Mouse (Mus musculus) ES-E14 (cell line): Measurements from ENCODE around the gene Rad51b. TPM values are rescaled to one million over a fixed set of nuclear protein-coding genes. Genes with fewer than 3 reads are reported as not detected.

Experiments used
- DNase-seq: peaks from one replicate; pipeline ENCODE4 v3.0.0-alpha.2; 2013; ENCODE audit warnings: low read depth, low spot score
- H3K27ac ChIP-seq: 2 replicates; pipeline ENCODE4 v1.5.1; 2012; ENCODE audit warnings: low read depth, mild to moderate bottlenecking, low read length, moderate library complexity, mixed read lengths; ENCODE audit not compliant: poor library complexity, insufficient read depth, severe bottlenecking
- H3K36me3 ChIP-seq: 2 replicates; pipeline ENCODE4 v1.6.1; 2012; ENCODE audit warnings: mild to moderate bottlenecking, low read length, moderate library complexity, mixed read lengths; ENCODE audit not compliant: control insufficient read depth, poor library complexity, insufficient read depth, severe bottlenecking
- H3K4me1 ChIP-seq, 2 experiments: fragments of 150-350 bp in 1 of 2; sonication (generic) in 1 of 2; 2 replicates each; pipeline ENCODE4 v1.6.1; 2012; ENCODE audit warnings: low read length in 2 of 2, mild to moderate bottlenecking in 1 of 2, mixed read lengths in 1 of 2; ENCODE audit not compliant: control insufficient read depth in 2 of 2, insufficient read depth in 2 of 2, poor library complexity in 1 of 2
- H3K4me3 ChIP-seq, 2 experiments: fragments of 150-350 bp in 1 of 2; sonication (generic) in 1 of 2; 2 replicates each; pipeline ENCODE4 v1.5.1; 2012; ENCODE audit warnings: low read length in 2 of 2, low read depth in 1 of 2, mild to moderate bottlenecking in 1 of 2, mixed read lengths in 1 of 2; ENCODE audit not compliant: insufficient read depth in 1 of 2, poor library complexity in 1 of 2, severe bottlenecking in 1 of 2
- H3K9ac ChIP-seq: 2 replicates; pipeline ENCODE4 v1.6.1; 2012; ENCODE audit warnings: low read depth, mild to moderate bottlenecking, low read length, mixed read lengths; ENCODE audit not compliant: poor library complexity, insufficient read depth, severe bottlenecking
- H3K9me3 ChIP-seq: fragments of 150-350 bp; sonication (generic); 2 replicates; pipeline ENCODE4 v1.6.1; 2012; ENCODE audit warnings: low read depth, mild to moderate bottlenecking, low read length; ENCODE audit not compliant: control insufficient read depth, insufficient read depth
- CHD2 ChIP-seq: IDR thresholded peaks from 2 replicates; pipeline ENCODE4 v1.6.1; 2014; ENCODE audit warnings: mild to moderate bottlenecking, low read depth, low read length, inconsistent platforms
- HCFC1 ChIP-seq: IDR thresholded peaks from 2 replicates; pipeline ENCODE4 v1.6.1; 2012; ENCODE audit warnings: low read length, inconsistent platforms, borderline replicate concordance; ENCODE audit not compliant: insufficient read depth
- MAFK ChIP-seq: IDR thresholded peaks from 2 replicates; pipeline ENCODE4 v1.6.1; 2014; ENCODE audit warnings: mild to moderate bottlenecking, low read depth, low read length, inconsistent platforms; ENCODE audit not compliant: insufficient read depth
- ZC3H11A ChIP-seq: IDR thresholded peaks from 2 replicates; pipeline ENCODE4 v1.6.1; 2012; ENCODE audit warnings: low read depth, mild to moderate bottlenecking, inconsistent platforms, low read length, borderline replicate concordance
- ZNF384 ChIP-seq: IDR thresholded peaks from 2 replicates; pipeline ENCODE4 v1.6.1; 2012; ENCODE audit warnings: low read depth, low read length, inconsistent platforms
- in situ Hi-C, 2 experiments: fragments of 600-800 bp; cut with MboI; formaldehyde crosslinking; loops; one replicate each; pipeline ENCODE4 v1.15.1; 2025; ENCODE audit warnings: low sequenced_read_pairs in 2 of 2, inconsistent platforms in 1 of 2; ENCODE audit not compliant: unreplicated experiment in 2 of 2
- total RNA-seq: library from RNA; depleted of rRNA; stranded (reverse); fragments of 300-350 nt; gene quantifications from 2 replicates; pipeline ENCODE4 v1.2.3, GENCODE M21; 2012

Rad51b gene
- total RNA-seq, 1 experiment = 6.7 TPM

- Histone ChIP-seq H3K9ac (no peak overlapping the region), H3K9me3 (no peaks in the 10 kb centered on the region), H3K36me3 (no peaks in the 10 kb centered on the region), H3K27ac (peak overlapping the region; percentile 55; the same call in 1 of the 2 replicates), H3K4me1 (peaks cover 3 to 16% of the 10 kb centered on the region in 2 experiments; a peak in 3 of 4 replicates), H3K4me3 (peak overlapping the region; percentile 10 to 26; a peak in 3 of 4 replicates)
- no peak for TF ChIP-seq MAFK
- TF ChIP-seq ZC3H11A = no peak
- TF ChIP-seq HCFC1 = no peak
- TF ChIP-seq CHD2 = no peak
- TF ChIP-seq ZNF384 = no peak
- in situ Hi-C loops = no loop called here
- DNase-seq = peak; percentile 19
Observed at GRCm38 (mm10) chr12:79807410-79807847, 510.3 kb downstream of the Rad51b start.

DNA sequence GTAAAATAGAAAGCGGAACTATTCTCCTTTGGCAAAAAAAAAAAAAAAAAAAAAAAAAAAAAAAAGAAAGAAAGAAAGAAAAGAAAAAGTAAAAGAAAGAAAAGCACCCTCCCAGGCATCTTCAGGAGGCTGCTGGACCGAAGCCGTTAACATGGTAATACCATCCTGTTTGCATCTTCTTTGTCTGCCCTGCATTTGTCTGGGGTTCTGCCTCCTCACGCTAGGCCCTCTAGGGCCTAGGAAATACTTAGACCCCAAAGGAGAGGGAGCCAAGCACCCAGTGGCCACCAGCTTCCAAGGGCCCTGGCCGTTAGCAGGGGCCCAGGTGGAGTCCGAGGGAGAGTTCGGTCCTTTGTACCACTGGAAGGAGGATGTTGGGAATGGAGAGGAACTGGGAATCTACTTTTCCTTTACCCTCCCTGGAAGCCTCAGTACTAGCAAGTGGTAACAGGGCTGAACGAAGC lies 510.9 kb downstream of the Rad51b start:
- Histone ChIP-seq H3K36me3 (no peaks in the 10 kb centered on the region), H3K27ac (peak overlapping the region; percentile 79), H3K9ac (0 out of 2 replicates have a peak overlapping the region, but pooled peaks have one; percentile 31), H3K4me3 (peak overlapping the region; percentile 8 to 26; a peak in 2 of 4 replicates), H3K4me1 (peaks cover 3 to 16% of the 10 kb centered on the region in 2 experiments; a peak in 3 of 4 replicates), H3K9me3 (no peaks in the 10 kb centered on the region)
- TF ChIP-seq HCFC1 (no peak), MAFK (no peak), ZNF384 (peak; percentile 67; the same call in 1 of the 2 replicates), ZC3H11A (no peak), CHD2 (no peak)
- peak; percentile 21 for DNase-seq
- in situ Hi-C loops = no loop called here

- peaks cover 3 to 16% of the 10 kb centered on the region in 2 experiments; a peak in 3 of 4 replicates for H3K4me1 ChIP-seq
- H3K4me3 ChIP-seq = peak overlapping the region in 1 of 2 experiments; percentile 8; a peak in 1 of 4 replicates
- in situ Hi-C loops = no loop called here
- H3K9me3 ChIP-seq = no peaks in the 10 kb centered on the region
- 0 out of 2 replicates have a peak overlapping the region, but pooled peaks have one; percentile 31 for H3K9ac ChIP-seq
- peak overlapping the region; percentile 79 for H3K27ac ChIP-seq
- TF ChIP-seq MAFK (no peak), ZNF384 (peak; percentile 30; the same call in 1 of the 2 replicates)
- DNase-seq = peak; percentile 17
- no peaks in the 10 kb centered on the region for H3K36me3 ChIP-seq
Observed at GRCm38 (mm10) chr12:79808426-79809398, 511.6 kb downstream of the Rad51b start.

- TF ChIP-seq ZC3H11A (no peak), MAFK (no peak), ZNF384 (no peak), CHD2 (no peak), HCFC1 (no peak)
- DNase-seq = no peak
- Histone ChIP-seq H3K4me3 (no peak overlapping the region), H3K9ac (no peak overlapping the region), H3K9me3 (no peaks in the 10 kb centered on the region), H3K4me1 (peaks cover 4 to 14% of the 10 kb centered on the region in 2 experiments; a peak in 3 of 4 replicates), H3K36me3 (no peaks in the 10 kb centered on the region), H3K27ac (no peak overlapping the region)
- in situ Hi-C loops = no loop called here
Observed at GRCm38 (mm10) chr12:79809518-79809917, 512.4 kb downstream of the Rad51b start.
